Mouse (Mus musculus) stomach, postnatal 0 days (tissue): ENCODE results near the gene Foxk1.

Experiments used
- CTCF ChIP-seq: IDR thresholded peaks from 2 replicates; pipeline ENCODE4 v1.5.1; 2016; ENCODE audit warnings: antibody characterized with exemption, low read depth, mild to moderate bottlenecking, moderate library complexity
- EP300 ChIP-seq: optimal IDR thresholded peaks from 2 replicates; pipeline ENCODE3; 2016; ENCODE audit warnings: antibody characterized with exemption

- TF ChIP-seq CTCF (no peak), EP300 (no peak)
These were observed 14.1 kb downstream of the Foxk1 start for GRCm38 (mm10) chr5:142415401-142415800.
